Mouse (Mus musculus) right cerebral cortex, postnatal 36 days (tissue): ENCODE measurements around the gene Ssrp1.

ENCODE experiments used
- DNase-seq, 2 experiments: peaks; one replicate each; pipeline ENCODE4 v3.0.0; 2022; ENCODE audit warnings: low spot score in 2 of 2, mixed read lengths in 1 of 2

Ssrp1 gene

GRCm38 (mm10) chr2:85037047-85038026 lies at the start of gene Ssrp1, which contains the start of gene P2rx3:
Gene Ssrp1, plus strand, starts transcription at chr2:85037234.
Gene P2rx3, minus strand, starts transcription at chr2:85037462.
- DNase-seq = peak; percentile 87 to 88

GRCm38 (mm10) chr2:84987930-84988329 lies 49.1 kb upstream of the Ssrp1 start, which contains the start of gene Prg3:
Gene Prg3, plus strand, starts transcription at chr2:84988215.
- DNase-seq = no peak

GRCm38 (mm10) chr2:84996376-84996775 lies 40.7 kb upstream of the Ssrp1 start:
- no peak for DNase-seq

GRCm38 (mm10) chr2:84999486-85000181 lies 37.4 kb upstream of the Ssrp1 start:
- no peak for DNase-seq

- no peak for DNase-seq
Observed at GRCm38 (mm10) chr2:85001497-85001896, 35.5 kb upstream of the Ssrp1 start.

GRCm38 (mm10) chr2:85002575-85002974 lies 34.5 kb upstream of the Ssrp1 start:
- no peak for DNase-seq

- DNase-seq = peak; percentile 21 to 56
Observed at GRCm38 (mm10) chr2:85004341-85004740, 32.7 kb upstream of the Ssrp1 start.

GRCm38 (mm10) chr2:85006600-85006999 lies 30.4 kb upstream of the Ssrp1 start:
- DNase-seq = no peak

GRCm38 (mm10) chr2:85007729-85008128 lies 29.3 kb upstream of the Ssrp1 start:
- DNase-seq = no peak

GRCm38 (mm10) chr2:85009212-85009611 lies 27.8 kb upstream of the Ssrp1 start:
- no peak for DNase-seq

- no peak for DNase-seq
Observed at GRCm38 (mm10) chr2:85011906-85012604, 25.0 kb upstream of the Ssrp1 start.

- no peak for DNase-seq
Observed at GRCm38 (mm10) chr2:85012679-85013078, 24.4 kb upstream of the Ssrp1 start.

GRCm38 (mm10) chr2:85013826-85014587 lies 23.0 kb upstream of the Ssrp1 start:
- no peak for DNase-seq

GRCm38 (mm10) chr2:85014588-85014982 lies 22.4 kb upstream of the Ssrp1 start:
- no peak for DNase-seq

- no peak for DNase-seq
Observed at GRCm38 (mm10) chr2:85022043-85022442, 15.0 kb upstream of the Ssrp1 start.

GRCm38 (mm10) chr2:85026178-85026577 lies 10.9 kb upstream of the Ssrp1 start:
- DNase-seq = no peak

- DNase-seq = no peak
Observed at GRCm38 (mm10) chr2:85027281-85027680, 9.8 kb upstream of the Ssrp1 start.

GRCm38 (mm10) chr2:85029897-85030296 lies 7.1 kb upstream of the Ssrp1 start:
- no peak for DNase-seq

GRCm38 (mm10) chr2:85030989-85031388 lies 6.0 kb upstream of the Ssrp1 start:
- no peak for DNase-seq

- no peak for DNase-seq
Observed at GRCm38 (mm10) chr2:85033121-85033520, 3.9 kb upstream of the Ssrp1 start.

GRCm38 (mm10) chr2:85034169-85034568 lies 2.9 kb upstream of the Ssrp1 start:
- no peak for DNase-seq
